Mouse (Mus musculus) bone marrow, adult 2 months (tissue): ENCODE data around the gene Fth1. TPM values are rescaled to one million over a fixed set of nuclear protein-coding genes. Genes with fewer than 3 reads are reported as not detected.

Experiments used
- H3K27ac ChIP-seq: fragments of 200-500 bp; 2 replicates; pipeline ENCODE4 v1.5.1; 2012; ENCODE audit warnings: low read depth, mild to moderate bottlenecking, control low read depth, inconsistent platforms, low read length; ENCODE audit not compliant: control insufficient read depth, poor library complexity, insufficient read depth
- H3K4me1 ChIP-seq: fragments of 200-500 bp; 2 replicates; pipeline ENCODE4 v1.6.1; 2011; ENCODE audit warnings: low read length; ENCODE audit not compliant: control insufficient read depth, insufficient read depth
- H3K4me3 ChIP-seq: fragments of 200-500 bp; replicated peaks from 2 replicates; pipeline ENCODE3; 2011; ENCODE audit warnings: mild to moderate bottlenecking, low read depth, low read length, control low read depth; ENCODE audit not compliant: control insufficient read depth
- CTCF ChIP-seq: fragments of 200-500 bp; IDR thresholded peaks from 2 replicates; pipeline ENCODE4 v1.5.1; 2011; ENCODE audit warnings: low read length, control low read depth; ENCODE audit not compliant: control insufficient read depth, insufficient read depth
- POLR2A ChIP-seq: fragments of 200-500 bp; IDR thresholded peaks from 2 replicates; pipeline ENCODE4 v1.6.1; 2011; ENCODE audit warnings: low read depth, mild to moderate bottlenecking, control low read depth, low read length, borderline replicate concordance; ENCODE audit not compliant: control insufficient read depth
- WGBS: fragments of 180-500 bp; shearing (Covaris S2); methylation state at CpG from one replicate; pipeline ENCODE4 v1.1.7; 2018; 5-methylcytosine and 5-hydroxymethylcytosine counted together
- polyA plus RNA-seq: library from polyadenylated mRNA; stranded (reverse); fragments of >200 nt; gene quantifications from 2 replicates; pipeline ENCODE4 v1.2.4, GENCODE M21; 2011; ENCODE audit warnings: low replicate concordance; ENCODE audit not compliant: missing spikeins, insufficient read depth, insufficient read length

Fth1 gene
- polyA plus RNA-seq, 1 experiment: 1,509 TPM

- no peak overlapping the region; the same call in 1 of the 2 replicates for H3K27ac ChIP-seq
- no peak for TF ChIP-seq POLR2A
- no peak for TF ChIP-seq CTCF
- H3K4me3 ChIP-seq: peak overlapping the region; percentile 21
- WGBS: 82% methylated on average over 4 of the region's 4 CpGs
- peaks cover 5% of the 10 kb centered on the region; the same call in 1 of the 2 replicates for H3K4me1 ChIP-seq
Measured at GRCm38 (mm10) chr19:10019214-10019760, 38.9 kb downstream of the Fth1 start.

DNA sequence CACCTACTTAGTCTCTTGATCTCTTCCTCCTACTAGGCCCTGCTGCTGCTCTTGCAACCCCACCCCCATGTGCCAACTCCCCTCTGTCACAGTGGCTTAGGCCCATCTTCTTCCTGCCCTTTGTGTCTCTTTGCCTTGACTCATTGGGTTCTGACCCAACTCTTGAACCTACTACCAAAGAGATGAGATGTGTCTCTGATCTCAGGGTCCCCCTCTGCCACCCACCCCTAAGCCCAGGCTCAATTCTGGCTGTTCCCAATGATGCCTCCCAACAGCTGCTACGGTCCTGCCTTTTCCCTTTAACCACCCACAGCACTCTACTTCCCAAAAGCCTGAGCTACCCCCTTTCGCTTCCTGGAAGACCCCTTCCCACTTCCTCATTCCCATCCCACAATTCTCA, 41.6 kb downstream of the Fth1 start:
- H3K27ac ChIP-seq: no peak overlapping the region
- 35% methylated on average over 2 of the region's 2 CpGs for WGBS
- H3K4me1 ChIP-seq: peaks cover 5% of the 10 kb centered on the region; the same call in 1 of the 2 replicates
- H3K4me3 ChIP-seq: no peak overlapping the region
- TF ChIP-seq CTCF: no peak
- TF ChIP-seq POLR2A: no peak

DNA sequence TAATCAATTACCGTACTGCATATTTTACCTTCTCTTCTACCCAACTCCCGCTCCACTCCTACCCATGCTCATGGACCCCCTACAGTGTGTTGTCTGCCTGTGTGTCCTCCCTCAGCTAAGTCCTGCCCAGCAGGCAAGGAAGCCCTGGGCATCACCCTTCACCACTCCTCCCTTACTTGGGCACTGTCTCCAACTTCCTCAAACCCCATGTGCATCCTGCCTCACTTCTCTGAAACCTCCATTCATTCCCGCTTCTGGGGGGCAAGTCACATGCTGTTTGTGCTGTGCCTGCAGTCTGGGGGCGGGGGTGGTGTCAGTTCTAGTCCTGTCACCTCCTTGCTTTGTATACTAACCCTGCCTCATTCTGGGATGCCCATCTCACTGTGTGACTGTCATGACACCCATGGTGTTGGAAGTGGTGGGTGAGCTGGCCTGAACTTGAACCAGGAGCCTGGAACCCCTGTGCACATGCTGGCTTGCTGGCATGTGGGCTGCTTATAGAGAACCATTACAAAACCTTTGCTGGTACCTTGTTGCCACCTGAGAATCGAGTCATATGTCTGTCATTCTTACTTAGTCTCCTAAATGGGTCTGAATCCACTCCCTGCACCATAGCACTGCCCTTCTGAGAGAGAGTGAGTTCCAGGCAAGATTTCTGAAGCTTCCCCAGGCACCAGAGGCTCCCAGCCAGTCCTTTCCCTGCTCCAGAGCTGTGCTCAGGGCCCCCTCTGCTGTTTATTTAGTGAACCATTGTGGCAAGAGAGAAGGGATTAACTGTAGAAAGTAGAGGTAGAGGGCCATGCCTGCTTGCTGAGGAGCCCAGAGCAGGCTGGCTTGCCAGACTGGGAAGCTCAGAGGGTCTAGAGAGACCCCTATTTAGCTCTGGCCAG, 42.3 kb downstream of the Fth1 start:
- peaks cover 5% of the 10 kb centered on the region; the same call in 1 of the 2 replicates for H3K4me1 ChIP-seq
- WGBS: 49% methylated on average over 5 of the region's 5 CpGs
- H3K27ac ChIP-seq: peak overlapping the region; percentile 39; the same call in 1 of the 2 replicates
- TF ChIP-seq CTCF (no peak), POLR2A (no peak)
- no peak overlapping the region for H3K4me3 ChIP-seq

- TF ChIP-seq CTCF (no peak), POLR2A (no peak)
- Histone ChIP-seq H3K4me1 (peaks cover 5% of the 10 kb centered on the region; the same call in 1 of the 2 replicates), H3K27ac (peak overlapping the region; percentile 22; the same call in 1 of the 2 replicates), H3K4me3 (no peak overlapping the region)
- WGBS: 19% methylated on average over 9 of the region's 9 CpGs
Measured at GRCm38 (mm10) chr19:10023304-10023758, 42.9 kb downstream of the Fth1 start.

GRCm38 (mm10) chr19:10025169-10025875, 44.9 kb downstream of the Fth1 start:
- Histone ChIP-seq H3K4me1 (peaks cover 5% of the 10 kb centered on the region; the same call in 1 of the 2 replicates), H3K4me3 (no peak overlapping the region), H3K27ac (no peak overlapping the region)
- WGBS: 14% methylated on average over 8 of the region's 8 CpGs
- TF ChIP-seq CTCF (no peak), POLR2A (no peak)

DNA sequence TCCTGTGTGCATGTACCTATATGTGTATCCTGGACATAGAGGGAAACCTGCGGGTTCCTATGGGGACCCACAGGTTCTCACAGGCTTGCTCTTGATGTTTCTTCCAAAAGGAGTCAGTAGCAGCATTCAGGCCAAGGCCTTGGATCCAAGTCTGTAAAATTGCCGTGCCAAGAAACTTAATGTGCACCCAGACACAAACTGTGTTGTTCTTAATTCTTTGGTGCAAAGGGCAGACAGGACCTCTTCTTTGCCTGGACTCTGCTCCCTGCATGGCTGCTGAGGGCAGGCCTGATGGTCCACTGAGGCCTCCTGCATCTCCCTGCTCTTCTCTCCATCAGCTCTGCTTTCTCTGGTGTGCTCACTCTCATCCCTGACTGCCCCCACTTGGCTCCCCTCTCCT, 49.3 kb downstream of the Fth1 start:
- Histone ChIP-seq H3K4me1 (no peaks in the 10 kb centered on the region), H3K4me3 (no peak overlapping the region), H3K27ac (no peak overlapping the region)
- TF ChIP-seq POLR2A: no peak
- TF ChIP-seq CTCF: no peak
- WGBS: 90% methylated on average over 2 of the region's 2 CpGs

DNA sequence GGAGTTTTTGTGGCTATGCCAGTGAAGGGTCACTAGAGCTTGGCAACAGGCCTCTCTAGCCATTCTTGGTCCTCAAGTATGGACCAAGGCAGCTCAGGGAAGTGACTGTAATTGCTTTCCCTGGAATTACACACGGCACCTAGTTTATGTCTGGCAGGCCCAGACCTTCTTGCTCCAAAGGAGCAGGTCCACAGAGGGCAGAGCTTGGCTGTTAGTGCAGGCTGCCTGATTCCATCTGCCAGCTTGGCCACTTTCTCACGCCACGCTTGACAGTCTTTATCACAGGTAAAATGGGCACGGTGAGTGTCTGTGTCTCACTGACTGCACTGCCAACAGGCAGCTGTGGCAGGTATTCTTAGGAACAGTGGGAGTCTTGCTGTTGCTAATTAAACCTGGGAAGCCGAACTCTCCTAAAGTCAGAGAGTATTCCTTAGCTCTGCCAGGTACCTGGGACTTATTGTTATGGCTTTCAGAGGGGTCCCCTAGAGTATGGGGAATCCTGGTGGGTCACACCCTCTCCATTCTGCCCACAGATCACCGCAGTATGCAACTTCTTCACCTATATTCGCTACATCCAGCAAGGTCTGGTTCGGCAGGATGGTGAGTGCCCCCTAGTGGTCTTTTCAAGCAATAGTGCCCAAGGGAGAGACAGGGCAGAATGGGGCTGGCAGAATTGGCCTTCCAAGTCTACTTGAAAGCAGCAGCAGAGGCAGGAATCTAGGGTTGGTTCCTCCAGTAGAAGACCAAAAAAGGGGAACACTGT, 53.0 kb downstream of the Fth1 start:
- TF ChIP-seq CTCF (peak; percentile 89), POLR2A (no peak)
- WGBS: 50% methylated on average over 8 of the region's 8 CpGs
- H3K4me1 ChIP-seq: no peaks in the 10 kb centered on the region
- no peak overlapping the region for H3K27ac ChIP-seq
- no peak overlapping the region for H3K4me3 ChIP-seq
